ENCODE assay signal across 14 mouse cellular contexts in the genomic region with DNA sequence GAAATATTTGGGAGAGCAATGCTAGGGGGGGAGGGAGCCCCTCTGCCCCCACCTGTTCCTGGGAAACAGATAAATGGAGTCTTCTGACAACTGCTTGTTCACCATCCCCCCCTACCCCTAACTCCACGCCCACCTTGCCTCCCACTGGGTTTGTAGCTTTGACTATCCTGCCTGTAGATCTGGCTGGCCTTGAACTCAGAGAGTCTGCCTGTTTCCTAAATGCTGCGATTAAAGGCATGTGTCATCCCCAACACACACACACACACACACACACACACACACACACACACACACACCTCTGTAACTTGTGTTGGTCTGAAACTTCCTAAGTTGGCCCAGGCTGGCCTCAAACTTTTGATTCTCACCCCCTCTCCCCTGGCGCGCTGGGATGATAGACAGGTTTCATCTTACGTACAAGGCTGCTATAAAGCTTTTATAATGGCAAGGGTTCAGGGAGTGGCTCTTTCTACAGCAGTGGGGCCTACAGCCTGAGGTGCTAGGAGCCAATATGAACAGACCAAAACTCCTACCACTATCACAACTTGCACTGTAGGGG.
A peak's percentile ranks its signal among the peaks of the same experiment; 100 is the strongest.
DNase-seq lines count a peak whose midpoint lies in the region; ATAC-seq and TF ChIP-seq lines count a peak whose summit lies in the region.
"Had no signal": no experiment of that assay in that cellular context is flagged by ENCODE, and none has a peak within 500 bp of the region (broad histone marks: within the 10 kb centered on the region; RNA-seq: fewer than 3 reads in every experiment).

No protein-coding gene starts in this region.

- H3K36me3 ChIP-seq in liver, postnatal 0 days (replicated peaks; ENCODE audit: insufficient read depth, low read length), result no peaks in the 10 kb centered on the region
- no peaks in the 10 kb centered on the region for H3K36me3 ChIP-seq in liver, embryonic 11.5 days (ENCODE audit: control insufficient read depth, insufficient read depth, low read length)
- H3K36me3 ChIP-seq: heart, embryonic 10.5 days; hindbrain, embryonic 13.5 days had no signal

- H3K9ac ChIP-seq in liver, postnatal 0 days (replicated peaks), result no peak overlapping the region
- no peak overlapping the region for H3K9ac ChIP-seq in liver, embryonic 11.5 days (ENCODE audit: low read depth, low read length)
- H3K9ac ChIP-seq: hindbrain, embryonic 13.5 days had no signal

- TF ChIP-seq CTCF in liver, postnatal 0 days (IDR thresholded peaks at IDR 0.05; ENCODE audit: low read depth), result no peak

- DNase-seq in liver, postnatal 0 days, result no peak
- DNase-seq in liver, embryonic 11.5 days (ENCODE audit: low spot score), result no peak
- peak; percentile 84 for DNase-seq in ES-CJ7 (ENCODE audit: low read depth, low spot score)
- DNase-seq in ZHBTc4 (ENCODE audit: low read depth, low spot score), result peak; percentile 67
- DNase-seq in kidney, adult 8-10 months, result no peak
- DNase-seq in right cerebral cortex, postnatal 36 days (ENCODE audit: low spot score in 2 of 2), result no peak
- DNase-seq: adrenal gland, adult 2 months; cerebellum, adult 11 months; cerebellum, adult 9-10 months; cerebellum, postnatal 36 days; heart, adult 18-20 months had no signal

- no peak overlapping the region for H3K4me2 ChIP-seq in liver, postnatal 0 days (ENCODE audit: low read depth, low read length)
- no peak overlapping the region for H3K4me2 ChIP-seq in liver, embryonic 11.5 days
- H3K4me2 ChIP-seq: hindbrain, embryonic 13.5 days had no signal

- 0 out of 2 replicates have a peak overlapping the region, but pooled peaks have one; percentile 74 for H3K27ac ChIP-seq in liver, postnatal 0 days (ENCODE audit: low read depth)
- H3K27ac ChIP-seq in liver, embryonic 11.5 days (ENCODE audit: low read depth, low read length), result no peak overlapping the region
- H3K27ac ChIP-seq: heart, embryonic 10.5 days; hindbrain, embryonic 13.5 days; hindbrain, postnatal 0 days had no signal

- H3K9me3 ChIP-seq in liver, postnatal 0 days (ENCODE audit: low read length), result no peaks in the 10 kb centered on the region
- H3K9me3 ChIP-seq in liver, embryonic 11.5 days (ENCODE audit: control insufficient read depth, low read length), result no peaks in the 10 kb centered on the region
- H3K9me3 ChIP-seq: heart, embryonic 10.5 days; hindbrain, embryonic 13.5 days had no signal

- TF ChIP-seq EP300 in liver, postnatal 0 days (IDR thresholded peaks at IDR 0.05; ENCODE audit: low read depth), result no peak

- H3K4me3 ChIP-seq in liver, postnatal 0 days (ENCODE audit: low read depth, low read length), result no peak overlapping the region
- no peak overlapping the region for H3K4me3 ChIP-seq in liver, embryonic 11.5 days (ENCODE audit: low read depth, low read length)
- H3K4me3 ChIP-seq: heart, embryonic 10.5 days; hindbrain, embryonic 13.5 days had no signal

- WGBS in liver, postnatal 0 days (ENCODE audit: insufficient replicate concordance), result 49% methylated on average over 3 of the region's 5 CpGs
- 41% methylated on average over 5 of the region's 5 CpGs for WGBS in liver, embryonic 11.5 days

- H3K4me1 ChIP-seq in liver, postnatal 0 days (ENCODE audit: insufficient read depth), result no peaks in the 10 kb centered on the region
- H3K4me1 ChIP-seq in liver, embryonic 11.5 days (replicated peaks; ENCODE audit: control insufficient read depth, insufficient read depth, low read length), result no peaks in the 10 kb centered on the region
- H3K4me1 ChIP-seq: hindbrain, embryonic 13.5 days had no signal

- H3K27me3 ChIP-seq in liver, postnatal 0 days (ENCODE audit: insufficient read depth, low read length), result 0 out of 2 replicates have a peak, but pooled peaks cover 3% of the 10 kb centered on the region
- peaks cover 23% of the 10 kb centered on the region for H3K27me3 ChIP-seq in liver, embryonic 11.5 days (replicated peaks; ENCODE audit: control insufficient read depth, insufficient read depth, low read length)

- no peak for ATAC-seq in liver, postnatal 0 days
- no peak for ATAC-seq in liver, embryonic 11.5 days (replicated peaks; ENCODE audit: low FRiP score)
- ATAC-seq: hindbrain, postnatal 0 days had no signal

Comparison
In these comparisons a context has a peak if more than half of its experiments do, and no peak if none do; other contexts are left out.
1. DNase-seq: peak in ES-CJ7 (single experiment) and ZHBTc4 (single experiment); none in liver, postnatal 0 days (single experiment), liver, embryonic 11.5 days (single experiment), kidney, adult 8-10 months (0 of 2) and right cerebral cortex, postnatal 36 days (0 of 2).